7 mouse cellular contexts compared by ENCODE assay signal in the genomic region with DNA sequence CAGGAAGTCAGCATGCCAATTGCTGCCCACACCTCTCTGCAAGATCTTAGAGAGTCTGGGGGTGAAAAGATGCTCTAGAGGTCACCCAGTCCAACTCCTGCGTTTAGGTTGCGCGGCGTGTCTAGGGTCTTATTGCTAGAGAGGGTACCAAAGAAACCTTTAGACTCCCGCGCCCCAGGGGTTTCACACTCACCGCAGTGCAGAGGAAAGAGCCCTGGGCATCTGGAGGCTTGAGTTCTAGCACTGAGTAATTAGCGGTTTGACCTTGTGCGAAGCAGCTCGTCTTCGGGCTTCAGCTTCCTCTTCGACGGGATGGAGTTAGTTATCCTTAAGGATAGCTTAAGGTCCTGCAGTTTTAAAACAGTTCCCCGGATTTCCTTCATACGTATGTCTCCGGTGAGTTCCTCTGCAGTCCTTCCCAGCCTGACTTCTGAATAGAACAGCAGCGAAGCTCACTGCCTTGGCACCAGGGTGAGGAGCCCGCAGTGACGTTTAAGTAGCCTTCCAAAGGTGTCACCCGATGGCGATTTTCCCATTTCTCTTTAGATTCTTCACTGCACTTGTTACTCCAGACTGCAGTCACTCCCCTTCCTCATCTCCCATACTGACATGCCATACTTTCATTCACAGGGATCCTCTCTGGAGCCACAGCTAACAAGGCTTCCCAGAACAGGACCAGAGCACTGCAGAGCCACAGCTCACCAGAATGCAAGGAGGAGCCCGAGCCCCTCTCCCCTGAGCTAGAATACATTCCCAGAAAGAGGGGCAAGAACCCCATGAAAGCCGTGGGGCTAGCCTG. TPM values are rescaled to one million over a fixed set of nuclear protein-coding genes. Genes with fewer than 3 reads are reported as not detected.
A peak's percentile ranks its signal among the peaks of the same experiment; 100 is the strongest.
DNase-seq lines count a peak whose midpoint lies in the region; ATAC-seq lines count a peak whose summit lies in the region.

No protein-coding gene starts in this region.

- no peak overlapping the region for H3K27ac ChIP-seq in lung, embryonic 16.5 days (ENCODE audit: low read length)
- H3K27ac ChIP-seq in forebrain, embryonic 16.5 days (ENCODE audit: low read length), result no peak overlapping the region
- no peak overlapping the region for H3K27ac ChIP-seq in liver, embryonic 16.5 days (ENCODE audit: low read length)

- no peak for ATAC-seq in lung, embryonic 16.5 days (ENCODE audit: low read depth)
- no peak for ATAC-seq in forebrain, embryonic 16.5 days
- ATAC-seq in liver, embryonic 16.5 days (ENCODE audit: low read depth), result no peak

- DNase-seq in lung, postnatal 25 days (ENCODE audit: low spot score), result no peak
- peak; percentile 73 for DNase-seq in cerebellum, adult 9-11 months
- no peak for DNase-seq in layer of hippocampus, postnatal 10 days (ENCODE audit: low spot score in 2 of 2)
- DNase-seq in adrenal gland, adult 8-10 months, result no peak

- H3K4me2 ChIP-seq in lung, embryonic 16.5 days (ENCODE audit: low read depth, low read length), result peak overlapping the region; percentile 54
- peak overlapping the region; percentile 65 for H3K4me2 ChIP-seq in forebrain, embryonic 16.5 days (ENCODE audit: low read length)
- H3K4me2 ChIP-seq in liver, embryonic 16.5 days (ENCODE audit: low read depth, low read length), result peak overlapping the region; percentile 91

- peak overlapping the region; percentile 71 for H3K9ac ChIP-seq in lung, embryonic 16.5 days (ENCODE audit: low read length)
- peak overlapping the region; percentile 74 for H3K9ac ChIP-seq in forebrain, embryonic 16.5 days (replicated peaks; ENCODE audit: low read depth, low read length)
- peak overlapping the region; percentile 76 for H3K9ac ChIP-seq in liver, embryonic 16.5 days (ENCODE audit: low read depth, low read length)

- 3% methylated on average over 23 of the region's 23 CpGs for WGBS in lung, embryonic 16.5 days
- 4% methylated on average over 23 of the region's 23 CpGs for WGBS in forebrain, embryonic 16.5 days
- WGBS in liver, embryonic 16.5 days (ENCODE audit: insufficient replicate concordance), result 3% methylated on average over 23 of the region's 23 CpGs

- no peaks in the 10 kb centered on the region for H3K27me3 ChIP-seq in lung, embryonic 16.5 days (ENCODE audit: control insufficient read depth, insufficient read depth, low read depth, low read length)
- no peaks in the 10 kb centered on the region for H3K27me3 ChIP-seq in forebrain, embryonic 16.5 days (replicated peaks; ENCODE audit: control insufficient read depth, insufficient read depth, low read length)
- H3K27me3 ChIP-seq in liver, embryonic 16.5 days (ENCODE audit: control insufficient read depth, insufficient read depth, low read depth, low read length), result no peaks in the 10 kb centered on the region

- H3K4me3 ChIP-seq in lung, embryonic 16.5 days (ENCODE audit: low read length), result peak overlapping the region; percentile 70
- peak overlapping the region; percentile 87 for H3K4me3 ChIP-seq in forebrain, embryonic 16.5 days (replicated peaks; ENCODE audit: low read length)
- peak overlapping the region; percentile 82 for H3K4me3 ChIP-seq in liver, embryonic 16.5 days (ENCODE audit: low read depth, low read length)

- no peaks in the 10 kb centered on the region for H3K9me3 ChIP-seq in lung, embryonic 16.5 days (ENCODE audit: control insufficient read depth, low read length)
- no peaks in the 10 kb centered on the region for H3K9me3 ChIP-seq in forebrain, embryonic 16.5 days (ENCODE audit: control insufficient read depth, low read length)
- no peaks in the 10 kb centered on the region for H3K9me3 ChIP-seq in liver, embryonic 16.5 days (replicated peaks; ENCODE audit: control insufficient read depth, low read length)

- peaks cover 31% of the 10 kb centered on the region for H3K36me3 ChIP-seq in lung, embryonic 16.5 days (ENCODE audit: control insufficient read depth, insufficient read depth, low read length)
- peaks cover 3% of the 10 kb centered on the region; the same call in 1 of the 2 replicates for H3K36me3 ChIP-seq in forebrain, embryonic 16.5 days (ENCODE audit: control insufficient read depth, insufficient read depth)
- H3K36me3 ChIP-seq in liver, embryonic 16.5 days (ENCODE audit: control insufficient read depth, insufficient read depth), result peaks cover 7% of the 10 kb centered on the region

- peaks cover 30% of the 10 kb centered on the region for H3K4me1 ChIP-seq in lung, embryonic 16.5 days (replicated peaks; ENCODE audit: control insufficient read depth, insufficient read depth, low read length)
- peaks cover 30% of the 10 kb centered on the region for H3K4me1 ChIP-seq in forebrain, embryonic 16.5 days (replicated peaks; ENCODE audit: control insufficient read depth, insufficient read depth, low read length)
- peaks cover 33% of the 10 kb centered on the region for H3K4me1 ChIP-seq in liver, embryonic 16.5 days (ENCODE audit: control insufficient read depth, low read depth, low read length)

RNA-seq across cellular contexts. Expression of gene Pnkd, which starts 0.7 kb away (rescaled TPM):
- polyA plus RNA-seq in lung, embryonic 16.5 days (2015; fragmentation: Nextera tagmentation; extraction: Ambion mirVana), result 123 and 126 TPM in 2 replicates
- polyA plus RNA-seq in forebrain, embryonic 16.5 days (2015; fragmentation: Nextera tagmentation; extraction: Ambion mirVana), result 98.4 and 105 TPM in 2 replicates
- polyA plus RNA-seq in liver, embryonic 16.5 days (2015; fragmentation: Nextera tagmentation; extraction: Ambion mirVana), result 34.0 and 37.5 TPM in 2 replicates
- 100 to 1,000 TPM; 125 to 130 TPM for total RNA-seq in layer of hippocampus, postnatal 10 days (2021)
- total RNA-seq in adrenal gland, adult 8-10 months (2022), result 10 to 100 TPM; 68.1 to 76.1 (median 74.6) TPM

RNA-seq across cellular contexts. Expression of gene Aamp, which starts 0.9 kb away (rescaled TPM):
- 252 and 267 TPM in 2 replicates for polyA plus RNA-seq in lung, embryonic 16.5 days (2015; fragmentation: Nextera tagmentation; extraction: Ambion mirVana)
- 216 and 225 TPM in 2 replicates for polyA plus RNA-seq in forebrain, embryonic 16.5 days (2015; fragmentation: Nextera tagmentation; extraction: Ambion mirVana)
- polyA plus RNA-seq in liver, embryonic 16.5 days (2015; fragmentation: Nextera tagmentation; extraction: Ambion mirVana), result 95.6 and 97.5 TPM in 2 replicates
- total RNA-seq in layer of hippocampus, postnatal 10 days (2021), result 100 to 1,000 TPM; 141 to 158 TPM
- 100 to 1,000 TPM; 174 to 226 (median 192) TPM for total RNA-seq in adrenal gland, adult 8-10 months (2022)

RNA-seq across cellular contexts. Expression of gene Gpbar1, which starts 7.1 kb away (rescaled TPM):
- 0.19 and 0.40 TPM in 2 replicates for polyA plus RNA-seq in lung, embryonic 16.5 days (2015; fragmentation: Nextera tagmentation; extraction: Ambion mirVana)
- polyA plus RNA-seq in forebrain, embryonic 16.5 days (2015; fragmentation: Nextera tagmentation; extraction: Ambion mirVana), result 0.20 TPM in 1 of 2 replicates, not detected in the other
- 0.36 and 0.39 TPM in 2 replicates for polyA plus RNA-seq in liver, embryonic 16.5 days (2015; fragmentation: Nextera tagmentation; extraction: Ambion mirVana)
- total RNA-seq in layer of hippocampus, postnatal 10 days (2021), result not detected
- total RNA-seq in adrenal gland, adult 8-10 months (2022), result not detected

RNA-seq across cellular contexts. Expression of gene Tmbim1, which starts 20.0 kb away (rescaled TPM):
- polyA plus RNA-seq in lung, embryonic 16.5 days (2015; fragmentation: Nextera tagmentation; extraction: Ambion mirVana), result 57.9 and 63.0 TPM in 2 replicates
- 6.9 and 7.7 TPM in 2 replicates for polyA plus RNA-seq in forebrain, embryonic 16.5 days (2015; fragmentation: Nextera tagmentation; extraction: Ambion mirVana)
- polyA plus RNA-seq in liver, embryonic 16.5 days (2015; fragmentation: Nextera tagmentation; extraction: Ambion mirVana), result 16.5 and 18.8 TPM in 2 replicates
- total RNA-seq in layer of hippocampus, postnatal 10 days (2021), result 10 to 100 TPM; 10.5 to 11.6 TPM
- total RNA-seq in adrenal gland, adult 8-10 months (2022), result 100 to 1,000 TPM; 123 to 136 (median 131) TPM

RNA-seq across cellular contexts. Expression of gene Arpc2, which starts 49.5 kb away (rescaled TPM):
- polyA plus RNA-seq in lung, embryonic 16.5 days (2015; fragmentation: Nextera tagmentation; extraction: Ambion mirVana), result 418 and 448 TPM in 2 replicates
- polyA plus RNA-seq in forebrain, embryonic 16.5 days (2015; fragmentation: Nextera tagmentation; extraction: Ambion mirVana), result 413 and 455 TPM in 2 replicates
- 181 and 187 TPM in 2 replicates for polyA plus RNA-seq in liver, embryonic 16.5 days (2015; fragmentation: Nextera tagmentation; extraction: Ambion mirVana)
- 100 to 1,000 TPM; 324 to 330 TPM for total RNA-seq in layer of hippocampus, postnatal 10 days (2021)
- 100 to 1,000 TPM; 171 to 184 (median 181) TPM for total RNA-seq in adrenal gland, adult 8-10 months (2022)
